Mouse (Mus musculus) heart, adult 2 months (tissue): ENCODE data around the gene Prpf31.

ENCODE experiments used
- CTCF ChIP-seq: fragments of 200-600 bp; IDR thresholded peaks from 2 replicates; pipeline ENCODE4 v1.8.1; 2022; ENCODE audit warnings: antibody characterized with exemption, mild to moderate bottlenecking, moderate library complexity
- POLR2A ChIP-seq: fragments of 200-500 bp; IDR thresholded peaks from 2 replicates; pipeline ENCODE4 v1.6.1; 2011; ENCODE audit warnings: mild to moderate bottlenecking, low read depth, low read length, control low read depth; ENCODE audit not compliant: insufficient read depth

DNA sequence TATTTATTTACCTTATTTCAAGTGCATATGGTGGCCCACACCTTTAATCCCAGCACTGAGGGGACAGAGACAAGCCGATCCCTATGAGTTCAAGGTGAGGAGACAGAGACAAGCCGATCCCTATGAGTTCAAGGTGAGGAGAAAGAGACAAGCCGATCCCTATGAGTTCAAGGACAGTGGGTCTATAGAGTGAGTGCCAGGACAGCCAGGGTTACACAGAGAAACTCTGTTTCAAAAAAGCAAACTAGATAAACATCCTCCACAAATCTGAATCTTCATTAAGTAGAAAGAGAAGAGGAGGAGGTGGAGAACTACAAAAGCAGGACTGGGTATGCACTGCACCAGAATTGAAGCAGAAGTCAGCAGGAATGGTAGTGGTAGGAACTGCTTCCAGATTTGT, 21.1 kb upstream of the Prpf31 start:
- TF ChIP-seq POLR2A (no peak), CTCF (no peak)
